Mouse (Mus musculus) forebrain, embryonic 11.5 days (tissue): ENCODE results near the gene Trappc10. TPM values are rescaled to one million over a fixed set of nuclear protein-coding genes. Genes with fewer than 3 reads are reported as not detected.

Experiments
- ATAC-seq: fragments of 200-750 bp; cut with Nextera tagmentation; replicated peaks from 2 replicates; pipeline ENCODE4 v1.8.0; 2017; ENCODE audit warnings: moderate TSS enrichment; ENCODE audit not compliant: low FRiP score
- DNase-seq: peaks from one replicate; pipeline ENCODE4 v3.0.0-alpha.2; 2017; ENCODE audit warnings: low spot score
- H3K27ac ChIP-seq: fragments of 300-500 bp; sonication (generic); 2 replicates; pipeline ENCODE4 v1.5.1; 2014; ENCODE audit warnings: low read depth, low read length
- H3K27me3 ChIP-seq: fragments of 300-500 bp; sonication (generic); 2 replicates; pipeline ENCODE4 v1.6.1; 2014; ENCODE audit warnings: mild to moderate bottlenecking, low read length, mixed read lengths; ENCODE audit not compliant: control insufficient read depth, insufficient read depth
- H3K36me3 ChIP-seq: fragments of 300-500 bp; sonication (generic); 2 replicates; pipeline ENCODE4 v1.6.1; 2014; ENCODE audit warnings: mild to moderate bottlenecking, low read length, moderate library complexity, mixed read lengths; ENCODE audit not compliant: control insufficient read depth, insufficient read depth
- H3K4me1 ChIP-seq: fragments of 300-500 bp; sonication (generic); replicated peaks from 2 replicates; pipeline ENCODE4 v1.6.1; 2014; ENCODE audit warnings: low read length, mixed read lengths; ENCODE audit not compliant: control insufficient read depth, insufficient read depth
- H3K4me2 ChIP-seq: fragments of 300-500 bp; sonication (generic); 2 replicates; pipeline ENCODE4 v1.6.1; 2014; ENCODE audit warnings: low read depth, mild to moderate bottlenecking, low read length, moderate library complexity, mixed read lengths; ENCODE audit not compliant: severe bottlenecking
- H3K4me3 ChIP-seq: fragments of 300-500 bp; sonication (generic); 2 replicates; pipeline ENCODE4 v1.5.1; 2014; ENCODE audit warnings: low read depth, low read length
- H3K9ac ChIP-seq: fragments of 300-500 bp; sonication (generic); 2 replicates; pipeline ENCODE4 v1.6.1; 2014; ENCODE audit warnings: low read length
- H3K9me3 ChIP-seq: fragments of 300-500 bp; sonication (generic); 2 replicates; pipeline ENCODE4 v1.6.1; 2016; ENCODE audit warnings: low read length, mixed read lengths; ENCODE audit not compliant: control insufficient read depth
- WGBS: fragments of 180-500 bp; shearing (Covaris S2); extraction: QIAGEN DNeasy Blood & Tissue Kit; methylation state at CpG from one replicate; pipeline ENCODE4 v1.1.7; 2014; 5-methylcytosine and 5-hydroxymethylcytosine counted together
- polyA plus RNA-seq: library from polyadenylated mRNA; unstranded; fragments of >200 nt; fragmentation: Nextera tagmentation; extraction: Ambion mirVana; gene quantifications from 2 replicates; pipeline ENCODE4 v1.2.1, GENCODE M21; 2014

The Trappc10 gene
- polyA plus RNA-seq, 1 experiment from 2014 or later, result 15.5 TPM

- Histone ChIP-seq H3K27me3 (no peaks in the 10 kb centered on the region), H3K9ac (no peak overlapping the region), H3K4me1 (no peaks in the 10 kb centered on the region), H3K4me3 (no peak overlapping the region), H3K9me3 (no peaks in the 10 kb centered on the region), H3K36me3 (no peaks in the 10 kb centered on the region; the same call in 1 of the 2 replicates), H3K27ac (no peak overlapping the region), H3K4me2 (peak overlapping the region; percentile 41; the same call in 1 of the 2 replicates)
- DNase-seq (peak; percentile 90), ATAC-seq (peak; percentile 72)
- 2% methylated on average over 7 of the region's 7 CpGs for WGBS
Measured at GRCm38 (mm10) chr10:78159906-78160305, 84.5 kb downstream of the Trappc10 start.

- Histone ChIP-seq H3K36me3 (no peaks in the 10 kb centered on the region; the same call in 1 of the 2 replicates), H3K27me3 (no peaks in the 10 kb centered on the region), H3K4me1 (no peaks in the 10 kb centered on the region), H3K4me2 (peak overlapping the region; percentile 41; the same call in 1 of the 2 replicates), H3K9ac (no peak overlapping the region), H3K27ac (no peak overlapping the region), H3K4me3 (0 out of 2 replicates have a peak overlapping the region, but pooled peaks have one; percentile 9), H3K9me3 (no peaks in the 10 kb centered on the region)
- 0 out of 2 replicates have a peak, but pooled peaks have one; percentile 5 for ATAC-seq
- no peak for DNase-seq
- WGBS, result 16% methylated on average over 17 of the region's 17 CpGs
Measured at GRCm38 (mm10) chr10:78159252-78159878, 85.1 kb downstream of the Trappc10 start.

GRCm38 (mm10) chr10:78158041-78158440 lies 86.4 kb downstream of the Trappc10 start:
- H3K4me3 ChIP-seq, result no peak overlapping the region
- no peak for DNase-seq
- no peak overlapping the region for H3K9ac ChIP-seq
- no peaks in the 10 kb centered on the region for H3K36me3 ChIP-seq
- no peaks in the 10 kb centered on the region for H3K27me3 ChIP-seq
- no peak for ATAC-seq
- no peaks in the 10 kb centered on the region for H3K4me1 ChIP-seq
- H3K9me3 ChIP-seq, result no peaks in the 10 kb centered on the region
- WGBS, result 86% methylated on average over 15 of the region's 15 CpGs
- H3K27ac ChIP-seq, result no peak overlapping the region
- H3K4me2 ChIP-seq, result no peak overlapping the region

- H3K4me2 ChIP-seq, result no peak overlapping the region
- no peak for DNase-seq
Measured at GRCm38 (mm10) chr10:78156926-78157325, 87.5 kb downstream of the Trappc10 start.

GRCm38 (mm10) chr10:78148834-78149766 lies 95.3 kb downstream of the Trappc10 start:
- DNase-seq (no peak), ATAC-seq (no peak)
- no peaks in the 10 kb centered on the region for H3K36me3 ChIP-seq
- H3K9ac ChIP-seq, result no peak overlapping the region
- no peak overlapping the region for H3K4me2 ChIP-seq
- no peak overlapping the region for H3K27ac ChIP-seq
- H3K4me3 ChIP-seq, result no peak overlapping the region
- no peaks in the 10 kb centered on the region for H3K9me3 ChIP-seq
- 65% methylated on average over 10 of the region's 10 CpGs for WGBS
- no peaks in the 10 kb centered on the region for H3K4me1 ChIP-seq
- H3K27me3 ChIP-seq, result no peaks in the 10 kb centered on the region

More at GRCm38 (mm10) chr10:78156926-78157325, 87.5 kb downstream of the Trappc10 start:
- 85% methylated on average over 6 of the region's 6 CpGs for WGBS
- Histone ChIP-seq H3K4me1 (no peaks in the 10 kb centered on the region), H3K27ac (no peak overlapping the region), H3K4me3 (no peak overlapping the region), H3K36me3 (no peaks in the 10 kb centered on the region), H3K9ac (no peak overlapping the region), H3K9me3 (no peaks in the 10 kb centered on the region), H3K27me3 (no peaks in the 10 kb centered on the region)
- no peak for ATAC-seq

- Histone ChIP-seq H3K27me3 (no peaks in the 10 kb centered on the region), H3K9ac (no peak overlapping the region), H3K9me3 (no peaks in the 10 kb centered on the region), H3K27ac (no peak overlapping the region), H3K4me2 (no peak overlapping the region), H3K36me3 (no peaks in the 10 kb centered on the region), H3K4me1 (no peaks in the 10 kb centered on the region), H3K4me3 (no peak overlapping the region)
- ATAC-seq (no peak), DNase-seq (no peak)
- WGBS, result 86% methylated on average over 4 of the region's 4 CpGs
Measured at GRCm38 (mm10) chr10:78147908-78148441, 96.5 kb downstream of the Trappc10 start.

- 61% methylated on average over 8 of the region's 8 CpGs for WGBS
- H3K27me3 ChIP-seq, result no peaks in the 10 kb centered on the region
- no peak overlapping the region for H3K4me2 ChIP-seq
- H3K9me3 ChIP-seq, result no peaks in the 10 kb centered on the region
- no peak overlapping the region for H3K4me3 ChIP-seq
- ATAC-seq, result no peak
- DNase-seq, result no peak
- H3K27ac ChIP-seq, result no peak overlapping the region
- H3K36me3 ChIP-seq, result no peaks in the 10 kb centered on the region
- no peaks in the 10 kb centered on the region for H3K4me1 ChIP-seq
- no peak overlapping the region for H3K9ac ChIP-seq
Measured at GRCm38 (mm10) chr10:78143727-78144505, 100.5 kb downstream of the Trappc10 start.

- 86% methylated on average over 3 of the region's 3 CpGs for WGBS
- DNase-seq (peak; percentile 30), ATAC-seq (no peak)
- H3K9me3 ChIP-seq, result no peaks in the 10 kb centered on the region
- H3K36me3 ChIP-seq, result no peaks in the 10 kb centered on the region
- no peak overlapping the region for H3K9ac ChIP-seq
- no peak overlapping the region for H3K27ac ChIP-seq
- no peak overlapping the region for H3K4me3 ChIP-seq
- no peaks in the 10 kb centered on the region for H3K4me1 ChIP-seq
- no peaks in the 10 kb centered on the region for H3K27me3 ChIP-seq
- H3K4me2 ChIP-seq, result no peak overlapping the region
Measured at GRCm38 (mm10) chr10:78140843-78141242, 103.6 kb downstream of the Trappc10 start.
